Mouse (Mus musculus) cerebellum, postnatal 36 days (tissue): ENCODE measurements around the gene Mid1ip1.

Experiments used
- DNase-seq, 2 experiments: peaks; one replicate each; pipeline ENCODE4 v3.0.0; 2021 to 2022; ENCODE audit warnings: mixed read lengths in 2 of 2

Mid1ip1 gene

DNA sequence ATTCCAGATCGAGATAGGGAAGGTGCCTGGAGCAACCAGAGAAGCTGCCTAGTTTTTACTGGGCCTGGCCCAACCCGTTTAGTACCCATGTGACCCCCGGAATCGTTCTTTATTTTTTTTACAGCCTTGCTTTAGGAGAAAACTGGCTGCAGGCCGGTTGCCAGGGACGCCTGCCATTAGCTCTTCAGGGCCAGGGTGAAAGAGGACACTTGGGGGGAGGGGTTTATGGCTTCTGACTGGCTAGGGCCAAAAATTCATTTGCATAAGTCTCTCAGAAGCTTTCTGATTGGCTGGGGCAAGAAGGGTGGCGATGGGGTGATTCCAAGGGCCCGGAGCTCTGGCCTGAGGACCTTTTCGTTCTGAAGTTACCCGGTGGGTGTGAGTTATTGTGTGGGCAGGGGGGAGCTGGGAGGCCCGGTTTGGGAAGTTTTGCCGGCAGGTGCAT is at the start of gene Mid1ip1:
Gene Mid1ip1 (plus strand): TSS at position 318 of the 445 bp plus-strand sequence.
- peak; percentile 80 to 81 for DNase-seq

DNA sequence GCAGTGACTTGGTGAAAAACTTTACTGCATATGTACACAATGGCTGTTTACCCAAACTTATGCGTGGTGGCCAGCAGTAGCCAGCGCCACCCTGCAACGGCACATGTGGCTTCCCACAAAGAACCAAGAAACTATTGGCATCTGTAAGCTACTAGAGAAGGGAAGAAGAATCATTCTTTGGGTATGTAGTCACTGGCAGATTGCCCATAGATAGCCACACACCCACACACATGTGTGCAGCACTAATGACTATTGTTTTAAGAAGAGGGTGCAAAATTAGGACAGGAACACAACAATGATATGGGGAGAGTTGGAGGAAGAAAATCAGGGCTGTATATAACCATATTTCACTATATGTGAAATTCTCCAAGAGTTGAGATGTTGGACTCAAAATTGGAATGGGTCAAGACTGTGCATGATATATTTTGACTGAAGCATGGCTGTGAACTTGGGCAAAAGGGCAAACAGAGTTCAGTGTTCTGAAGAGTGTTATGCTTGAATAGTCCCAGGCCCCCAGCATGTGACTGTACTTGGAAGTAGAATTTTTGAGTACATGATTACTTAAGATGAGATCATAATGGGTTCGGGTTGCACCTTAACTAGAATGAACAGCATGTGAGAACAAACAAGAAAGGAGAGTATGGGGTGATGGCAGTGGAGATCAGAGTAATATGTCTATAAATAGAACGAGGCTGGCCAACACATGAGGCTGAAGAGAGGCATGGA is 20.2 kb upstream of the Mid1ip1 start:
- no peak for DNase-seq

DNA sequence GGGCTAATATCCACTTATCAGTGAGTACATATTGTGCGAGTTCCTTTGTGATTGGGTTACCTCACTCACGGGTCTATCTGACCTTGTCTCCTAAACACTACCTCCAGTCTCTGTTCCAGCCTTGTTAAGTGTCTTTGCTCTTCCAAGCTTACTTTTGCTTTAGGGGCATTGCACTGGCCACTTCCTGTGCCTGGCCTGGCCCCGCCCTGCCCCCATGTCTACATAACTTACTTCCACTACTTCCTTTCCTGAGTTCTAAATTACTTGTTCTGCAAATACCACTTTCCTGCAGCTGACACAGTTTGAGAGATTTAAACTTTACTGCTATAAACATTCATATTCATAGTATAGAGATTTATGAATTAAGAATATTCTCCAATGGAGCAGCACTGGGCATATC is 8.1 kb upstream of the Mid1ip1 start:
- no peak for DNase-seq

GRCm38 (mm10) chrX:10713839-10714637 is 775 bp upstream of the Mid1ip1 start:
- DNase-seq: no peak

DNA sequence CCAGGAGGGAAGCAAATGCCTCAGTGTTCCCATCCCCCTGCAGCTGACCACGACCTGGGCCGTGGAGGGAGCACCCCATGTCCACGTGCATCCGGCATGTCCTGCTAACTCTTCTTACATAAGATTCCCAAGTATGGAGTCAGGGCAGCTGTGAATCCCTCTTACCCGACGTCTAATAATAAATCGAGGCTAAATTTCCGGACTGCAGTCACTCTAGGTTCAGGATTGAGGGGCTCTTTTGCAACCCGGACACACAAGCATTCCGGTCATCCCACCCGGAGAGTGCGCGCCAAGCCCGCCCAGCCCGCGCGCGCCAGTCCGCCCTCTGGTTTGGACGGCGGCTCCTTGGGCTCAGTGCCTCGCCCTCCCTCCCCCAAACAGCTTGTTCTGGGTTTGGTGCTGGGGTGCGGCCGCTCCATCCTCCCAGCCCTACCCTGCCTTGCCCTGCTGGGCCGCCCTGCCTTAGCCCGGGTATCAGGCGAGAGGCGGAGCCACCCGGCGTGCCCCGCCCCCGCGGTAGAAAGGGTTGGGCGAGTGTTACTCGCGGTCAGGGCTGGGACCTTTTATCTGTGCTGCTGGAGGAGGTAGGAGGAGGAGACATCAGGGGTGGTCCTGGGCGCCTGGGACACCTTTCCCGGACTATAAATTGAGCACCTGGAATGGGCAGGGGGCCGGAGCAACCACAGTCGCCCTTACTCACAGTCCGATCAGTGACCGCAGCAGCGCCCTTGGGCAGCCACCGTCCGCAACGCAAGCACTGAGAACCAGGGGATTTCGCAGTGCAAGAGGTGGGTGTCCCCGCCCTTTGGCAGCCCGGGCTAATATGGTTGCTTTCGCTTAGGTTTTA is 2.3 kb downstream of the Mid1ip1 start:
- DNase-seq: peak; percentile 78 to 85

DNA sequence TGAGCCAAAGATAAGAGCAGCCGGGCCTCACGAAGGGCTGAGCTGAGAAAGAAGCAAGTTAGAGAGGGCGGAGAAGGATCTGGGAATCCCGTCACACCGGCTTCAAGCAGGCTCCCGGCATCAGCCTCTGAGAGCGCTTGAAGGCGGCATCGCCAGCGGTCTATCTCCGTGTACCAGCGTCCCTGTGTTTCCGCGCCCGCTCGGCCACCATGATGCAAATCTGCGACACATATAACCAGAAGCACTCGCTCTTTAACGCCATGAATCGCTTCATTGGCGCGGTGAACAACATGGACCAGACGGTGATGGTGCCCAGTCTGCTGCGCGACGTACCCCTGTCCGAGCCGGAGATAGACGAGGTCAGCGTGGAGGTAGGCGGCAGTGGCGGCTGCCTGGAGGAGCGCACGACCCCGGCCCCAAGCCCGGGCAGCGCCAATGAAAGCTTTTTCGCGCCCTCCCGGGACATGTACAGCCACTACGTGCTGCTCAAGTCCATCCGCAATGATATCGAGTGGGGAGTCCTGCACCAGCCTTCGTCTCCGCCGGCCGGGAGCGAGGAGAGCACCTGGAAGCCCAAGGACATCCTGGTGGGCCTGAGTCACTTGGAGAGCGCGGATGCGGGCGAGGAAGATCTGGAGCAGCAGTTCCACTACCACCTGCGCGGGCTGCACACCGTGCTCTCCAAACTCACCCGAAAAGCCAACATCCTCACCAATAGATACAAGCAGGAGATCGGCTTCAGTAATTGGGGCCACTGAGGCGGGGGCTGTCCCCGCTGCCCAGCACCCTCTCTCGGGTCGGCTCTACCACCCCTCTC is 3.4 kb downstream of the Mid1ip1 start:
- DNase-seq: peak; percentile 36 to 48

DNA sequence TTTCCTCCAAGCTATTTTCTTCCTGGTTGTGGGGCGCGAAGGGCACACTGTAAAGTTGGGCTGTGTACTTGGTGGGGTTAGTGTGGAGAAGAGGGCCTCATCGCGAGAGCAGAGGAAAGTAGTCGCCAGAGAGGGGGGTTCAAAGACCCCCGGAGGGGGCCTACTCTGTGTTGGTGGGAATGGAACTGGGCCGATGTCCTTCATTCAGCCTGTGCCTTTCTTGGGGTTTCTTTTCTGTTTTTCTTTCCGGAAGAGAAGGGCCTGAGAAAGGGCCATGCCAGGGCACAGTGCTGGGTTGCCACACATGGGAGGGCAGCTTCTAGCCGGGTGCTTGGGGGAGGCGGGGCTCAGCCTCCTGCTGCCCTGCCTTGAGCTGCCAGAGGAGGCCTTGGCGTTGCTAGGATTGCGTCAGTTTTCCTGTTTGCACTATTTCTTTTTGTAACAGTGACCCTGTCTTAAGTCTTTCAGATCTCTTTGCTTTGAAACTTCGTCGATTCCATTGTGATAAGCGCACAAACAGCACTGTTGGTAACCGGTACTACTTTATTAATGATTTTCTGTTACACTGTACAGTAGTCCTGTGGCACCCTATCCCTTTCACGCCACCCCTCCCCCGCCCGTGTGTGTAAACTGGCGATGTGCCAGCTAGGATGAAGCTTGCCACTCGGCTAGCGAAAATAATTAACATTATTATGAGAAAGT is 4.2 kb downstream of the Mid1ip1 start:
- peak; percentile 43 to 61 for DNase-seq

- DNase-seq: no peak
Observed at GRCm38 (mm10) chrX:10720391-10720790, 5.6 kb downstream of the Mid1ip1 start.

- DNase-seq: no peak
Observed at GRCm38 (mm10) chrX:10724571-10724970, 9.8 kb downstream of the Mid1ip1 start.

GRCm38 (mm10) chrX:10729488-10729887 is 14.7 kb downstream of the Mid1ip1 start:
- no peak for DNase-seq

DNA sequence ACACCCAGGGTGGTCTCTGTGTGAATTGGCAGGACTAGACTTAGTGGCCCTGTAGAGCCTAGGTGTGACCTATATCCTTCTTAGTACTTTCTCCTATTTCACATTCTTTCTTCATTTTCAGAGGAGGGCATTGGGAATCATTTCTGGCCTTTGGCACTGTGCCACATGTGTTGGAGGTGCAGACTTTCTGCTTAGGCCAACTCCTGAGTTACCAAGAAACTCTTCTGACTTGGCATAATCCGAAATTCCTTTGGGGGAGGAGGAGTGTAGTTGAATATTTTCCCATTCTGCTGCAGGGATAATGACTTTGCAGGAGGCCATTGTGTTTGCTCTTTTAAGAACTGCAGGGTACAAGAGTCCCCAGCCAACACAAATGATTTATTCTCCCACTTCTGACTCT is 19.6 kb downstream of the Mid1ip1 start:
- DNase-seq: no peak

DNA sequence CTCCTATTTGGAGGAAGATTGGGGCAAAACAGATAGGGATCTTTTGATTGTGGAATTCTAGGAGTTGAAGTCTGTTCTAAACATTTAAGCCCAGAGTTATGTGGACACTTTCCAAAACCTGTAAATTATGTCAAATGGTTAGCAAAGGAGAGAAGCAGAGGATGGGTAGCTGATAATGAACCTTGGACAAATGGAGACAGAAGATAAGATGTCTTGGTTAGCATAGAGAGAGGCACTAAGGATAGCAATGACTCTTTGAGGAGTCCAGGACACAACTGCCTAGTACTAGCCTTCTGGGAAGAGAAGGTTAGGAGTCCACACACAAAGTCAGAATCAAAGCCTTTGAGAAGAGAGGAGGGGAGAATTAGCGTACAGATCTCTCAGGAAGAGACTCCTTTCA is 20.1 kb downstream of the Mid1ip1 start:
- no peak for DNase-seq

GRCm38 (mm10) chrX:10758866-10759265 is 44.1 kb downstream of the Mid1ip1 start:
- DNase-seq: no peak

GRCm38 (mm10) chrX:10763476-10764016 is 48.7 kb downstream of the Mid1ip1 start:
- DNase-seq: no peak
